Mouse (Mus musculus) ES-E14 (cell line): ENCODE measurements at regions not wholly inside any gene's neighbourhood (a gene's known extent, or its start where the extent isn't known, plus 50 kb on each side); places are given as distances from the start of the nearest gene placed in this dataset.

ENCODE experiments used
- DNase-seq: peaks from one replicate; pipeline ENCODE4 v3.0.0-alpha.2; 2013; ENCODE audit warnings: low read depth, low spot score
- H3K27ac ChIP-seq: 2 replicates; pipeline ENCODE4 v1.5.1; 2012; ENCODE audit warnings: low read depth, mild to moderate bottlenecking, low read length, moderate library complexity, mixed read lengths; ENCODE audit not compliant: poor library complexity, insufficient read depth, severe bottlenecking
- H3K36me3 ChIP-seq: 2 replicates; pipeline ENCODE4 v1.6.1; 2012; ENCODE audit warnings: mild to moderate bottlenecking, low read length, moderate library complexity, mixed read lengths; ENCODE audit not compliant: control insufficient read depth, poor library complexity, insufficient read depth, severe bottlenecking
- H3K4me1 ChIP-seq, 2 experiments: fragments of 150-350 bp in 1 of 2; sonication (generic) in 1 of 2; 2 replicates each; pipeline ENCODE4 v1.6.1; 2012; ENCODE audit warnings: low read length in 2 of 2, mild to moderate bottlenecking in 1 of 2, mixed read lengths in 1 of 2; ENCODE audit not compliant: control insufficient read depth in 2 of 2, insufficient read depth in 2 of 2, poor library complexity in 1 of 2
- H3K4me3 ChIP-seq, 2 experiments: fragments of 150-350 bp in 1 of 2; sonication (generic) in 1 of 2; 2 replicates each; pipeline ENCODE4 v1.5.1; 2012; ENCODE audit warnings: low read length in 2 of 2, low read depth in 1 of 2, mild to moderate bottlenecking in 1 of 2, mixed read lengths in 1 of 2; ENCODE audit not compliant: insufficient read depth in 1 of 2, poor library complexity in 1 of 2, severe bottlenecking in 1 of 2
- H3K9ac ChIP-seq: 2 replicates; pipeline ENCODE4 v1.6.1; 2012; ENCODE audit warnings: low read depth, mild to moderate bottlenecking, low read length, mixed read lengths; ENCODE audit not compliant: poor library complexity, insufficient read depth, severe bottlenecking
- H3K9me3 ChIP-seq: fragments of 150-350 bp; sonication (generic); 2 replicates; pipeline ENCODE4 v1.6.1; 2012; ENCODE audit warnings: low read depth, mild to moderate bottlenecking, low read length; ENCODE audit not compliant: control insufficient read depth, insufficient read depth
- CHD2 ChIP-seq: IDR thresholded peaks from 2 replicates; pipeline ENCODE4 v1.6.1; 2014; ENCODE audit warnings: mild to moderate bottlenecking, low read depth, low read length, inconsistent platforms
- HCFC1 ChIP-seq: IDR thresholded peaks from 2 replicates; pipeline ENCODE4 v1.6.1; 2012; ENCODE audit warnings: low read length, inconsistent platforms, borderline replicate concordance; ENCODE audit not compliant: insufficient read depth
- MAFK ChIP-seq: IDR thresholded peaks from 2 replicates; pipeline ENCODE4 v1.6.1; 2014; ENCODE audit warnings: mild to moderate bottlenecking, low read depth, low read length, inconsistent platforms; ENCODE audit not compliant: insufficient read depth
- ZC3H11A ChIP-seq: IDR thresholded peaks from 2 replicates; pipeline ENCODE4 v1.6.1; 2012; ENCODE audit warnings: low read depth, mild to moderate bottlenecking, inconsistent platforms, low read length, borderline replicate concordance
- ZNF384 ChIP-seq: IDR thresholded peaks from 2 replicates; pipeline ENCODE4 v1.6.1; 2012; ENCODE audit warnings: low read depth, low read length, inconsistent platforms
- in situ Hi-C, 2 experiments: fragments of 600-800 bp; cut with MboI; formaldehyde crosslinking; loops; one replicate each; pipeline ENCODE4 v1.15.1; 2025; ENCODE audit warnings: low sequenced_read_pairs in 2 of 2, inconsistent platforms in 1 of 2; ENCODE audit not compliant: unreplicated experiment in 2 of 2

- no peaks in the 10 kb centered on the region for H3K9me3 ChIP-seq
- no peak overlapping the region for H3K27ac ChIP-seq
- no peaks in the 10 kb centered on the region for H3K4me1 ChIP-seq
- H3K4me3 ChIP-seq, result no peak overlapping the region
- no peak for DNase-seq
- TF ChIP-seq ZC3H11A, result no peak
- TF ChIP-seq ZNF384, result no peak
- no peak for TF ChIP-seq CHD2
- no peak for TF ChIP-seq MAFK
- no peak for TF ChIP-seq HCFC1
- no peak overlapping the region for H3K9ac ChIP-seq
- in situ Hi-C loops, result no loop called here
- H3K36me3 ChIP-seq, result no peaks in the 10 kb centered on the region
These were observed 428.5 kb downstream of the Etnk1 start for GRCm38 (mm10) chr6:143595486-143595885.

- no peaks in the 10 kb centered on the region for H3K4me1 ChIP-seq
- no peak for TF ChIP-seq MAFK
- TF ChIP-seq CHD2, result no peak
- TF ChIP-seq HCFC1, result no peak
- TF ChIP-seq ZC3H11A, result no peak
- TF ChIP-seq ZNF384, result no peak
- no peak overlapping the region for H3K27ac ChIP-seq
- H3K9ac ChIP-seq, result no peak overlapping the region
- no peaks in the 10 kb centered on the region for H3K9me3 ChIP-seq
- DNase-seq, result no peak
- no peaks in the 10 kb centered on the region for H3K36me3 ChIP-seq
- H3K4me3 ChIP-seq, result no peak overlapping the region
- in situ Hi-C loops, result no loop called here
These were observed 430.4 kb downstream of the Etnk1 start for GRCm38 (mm10) chr6:143597414-143597813.

- TF ChIP-seq MAFK, result no peak
- TF ChIP-seq CHD2, result no peak
- TF ChIP-seq HCFC1, result no peak
- no peak for TF ChIP-seq ZNF384
- no peak for TF ChIP-seq ZC3H11A
- Histone ChIP-seq H3K4me3 (no peak overlapping the region), H3K9ac (no peak overlapping the region), H3K4me1 (no peaks in the 10 kb centered on the region), H3K27ac (no peak overlapping the region), H3K36me3 (no peaks in the 10 kb centered on the region), H3K9me3 (no peaks in the 10 kb centered on the region)
- no peak for DNase-seq
- in situ Hi-C loops, result no loop called here
These were observed 431.9 kb downstream of the Etnk1 start for GRCm38 (mm10) chr6:143598916-143599315.

- in situ Hi-C loops, result no loop called here
- Histone ChIP-seq H3K36me3 (no peaks in the 10 kb centered on the region), H3K4me3 (no peak overlapping the region), H3K9me3 (no peaks in the 10 kb centered on the region), H3K4me1 (peaks cover 0 to 10% of the 10 kb centered on the region in 2 experiments; a peak in 1 of 4 replicates), H3K27ac (no peak overlapping the region), H3K9ac (no peak overlapping the region)
- TF ChIP-seq ZC3H11A (peak; percentile 35; the same call in 1 of the 2 replicates), ZNF384 (no peak)
- no peak for DNase-seq
These were observed 442.1 kb downstream of the Etnk1 start for GRCm38 (mm10) chr6:143609100-143609499.

- Histone ChIP-seq H3K4me3 (no peak overlapping the region), H3K9ac (no peak overlapping the region; the same call in 1 of the 2 replicates), H3K36me3 (no peaks in the 10 kb centered on the region), H3K4me1 (peaks cover 0 to 14% of the 10 kb centered on the region in 2 experiments; a peak in 1 of 4 replicates), H3K9me3 (no peaks in the 10 kb centered on the region), H3K27ac (no peak overlapping the region)
- in situ Hi-C loops, result no loop called here
- peak; percentile 34 for DNase-seq
- TF ChIP-seq CHD2 (no peak), ZC3H11A (no peak), ZNF384 (no peak), HCFC1 (no peak), MAFK (no peak)
These were observed 445.9 kb downstream of the Etnk1 start for GRCm38 (mm10) chr6:143612966-143613365.
